Mouse (Mus musculus) gastrocnemius, postnatal 25 days (tissue): Measurements from ENCODE around the gene Rasgef1b. TPM values are rescaled to one million over a fixed set of nuclear protein-coding genes. Genes with fewer than 3 reads are reported as not detected.

ENCODE experiments used
- DNase-seq: peaks from one replicate; pipeline ENCODE4 v3.0.0; 2022
- total RNA-seq, 2 experiments: library from RNA; stranded (reverse); gene quantifications; 1 replicate in 1 of 2; 2 replicates in 1 of 2; pipeline ENCODE4 v1.2.3; 2021

The Rasgef1b gene
- total RNA-seq, 2 experiments from 2014 or later: 0.36 to 0.38 TPM

DNA sequence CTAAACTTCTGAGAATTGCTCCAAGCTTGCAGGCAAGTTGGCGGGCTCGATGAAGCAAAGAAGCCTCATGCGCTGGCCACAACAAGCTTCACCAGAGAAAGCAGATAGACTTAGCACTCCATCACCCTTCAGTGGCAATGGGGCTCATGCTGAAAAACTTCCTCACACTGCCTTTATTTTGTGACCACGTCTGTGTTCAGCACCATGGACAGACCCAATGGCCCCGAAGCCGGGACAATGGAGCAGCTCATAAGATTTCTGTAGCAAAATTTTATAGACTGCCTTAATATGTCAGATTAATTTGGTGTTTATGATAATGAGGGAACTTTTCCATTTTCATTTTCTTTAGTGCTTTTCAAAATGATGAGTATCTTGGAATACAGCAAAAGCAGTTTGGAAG is 21.6 kb downstream of the Rasgef1b start:
- DNase-seq: no peak

DNA sequence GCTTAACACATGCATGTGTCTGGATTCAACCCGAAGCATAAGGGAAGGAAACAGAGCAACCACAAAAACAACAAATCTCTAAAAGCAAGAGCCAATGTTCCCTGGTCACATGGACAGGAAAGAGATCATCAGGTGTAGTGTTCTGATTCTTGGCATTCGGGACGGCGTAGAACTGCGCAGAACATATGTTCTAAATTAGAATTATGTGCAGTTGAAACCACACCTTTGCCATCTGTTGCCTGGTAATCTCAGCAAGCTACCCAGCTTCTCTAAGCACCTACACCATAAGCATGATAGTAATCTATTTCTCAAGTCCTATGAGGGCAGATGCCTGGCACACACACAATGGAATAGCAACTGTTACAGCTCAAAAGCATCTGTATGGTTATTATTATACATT is 27.1 kb downstream of the Rasgef1b start:
- no peak for DNase-seq

DNA sequence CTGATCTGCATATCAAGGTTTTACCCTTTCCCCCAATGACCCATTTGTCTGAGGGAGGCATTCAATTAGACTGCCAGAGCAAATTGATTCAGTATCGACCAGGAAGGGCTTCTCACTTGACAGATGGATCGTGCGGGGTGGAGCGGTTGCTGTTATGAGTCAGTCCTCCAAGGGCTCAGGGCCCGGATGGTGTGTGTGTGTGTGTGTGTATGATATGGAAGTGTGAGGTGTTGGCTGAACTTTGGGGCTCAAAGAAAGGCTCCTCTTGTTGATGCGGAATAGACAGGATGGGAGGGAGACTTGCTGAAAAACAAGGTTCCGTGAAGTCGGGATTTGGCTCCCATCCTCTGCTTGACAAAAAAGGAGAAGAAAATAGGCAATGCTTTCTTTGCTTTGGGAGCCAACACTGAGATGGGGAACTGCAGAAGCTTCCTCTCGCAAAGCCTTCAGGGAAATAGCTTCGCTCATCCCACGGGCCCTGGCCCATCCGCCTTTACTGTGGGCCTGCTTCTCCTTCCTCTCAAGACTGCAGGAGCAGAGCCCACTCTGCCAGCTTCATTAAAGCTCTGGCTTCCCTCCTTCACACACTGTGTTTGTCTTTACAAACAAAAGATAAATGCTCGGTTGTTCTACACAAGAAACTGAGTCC is 34.0 kb downstream of the Rasgef1b start:
- DNase-seq: no peak

DNA sequence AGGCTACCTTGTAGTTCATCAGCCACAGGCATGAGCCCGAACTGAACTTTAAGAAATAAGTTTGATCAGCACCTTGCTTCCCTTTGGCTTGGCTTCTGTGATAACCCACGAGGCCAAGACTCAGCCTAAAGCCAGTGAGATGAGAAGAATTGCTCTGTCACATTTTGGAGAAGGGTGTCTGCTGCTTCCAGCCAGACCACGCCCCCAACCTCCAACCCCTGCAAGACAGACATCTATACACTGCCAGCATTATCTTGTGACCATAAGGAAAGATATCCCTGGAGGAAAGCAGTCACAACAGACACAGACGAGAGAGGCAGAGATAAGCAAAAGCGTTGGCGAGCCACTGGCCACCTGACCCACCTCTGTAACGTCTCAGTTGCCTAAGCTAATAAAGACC is 39.0 kb downstream of the Rasgef1b start:
- DNase-seq: no peak

DNA sequence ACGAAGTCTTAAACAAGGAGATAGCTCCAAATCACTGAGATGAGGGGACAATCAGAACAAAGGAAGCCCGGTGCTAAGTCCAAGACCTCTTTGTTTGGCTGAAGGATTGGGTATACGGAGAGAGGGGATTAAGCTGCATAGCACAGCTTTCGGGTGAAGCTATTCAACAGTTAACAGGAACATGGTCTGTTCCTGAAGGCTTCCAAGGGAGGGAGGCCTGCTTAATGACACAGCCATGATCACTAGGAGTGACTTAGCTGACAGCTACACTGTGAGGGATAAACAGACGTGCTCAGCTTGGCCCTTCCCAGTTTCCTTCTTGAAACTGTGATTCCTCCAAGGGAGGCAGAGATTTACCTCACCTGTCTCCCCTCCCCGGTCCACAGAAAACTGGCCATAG is 41.0 kb downstream of the Rasgef1b start:
- no peak for DNase-seq

DNA sequence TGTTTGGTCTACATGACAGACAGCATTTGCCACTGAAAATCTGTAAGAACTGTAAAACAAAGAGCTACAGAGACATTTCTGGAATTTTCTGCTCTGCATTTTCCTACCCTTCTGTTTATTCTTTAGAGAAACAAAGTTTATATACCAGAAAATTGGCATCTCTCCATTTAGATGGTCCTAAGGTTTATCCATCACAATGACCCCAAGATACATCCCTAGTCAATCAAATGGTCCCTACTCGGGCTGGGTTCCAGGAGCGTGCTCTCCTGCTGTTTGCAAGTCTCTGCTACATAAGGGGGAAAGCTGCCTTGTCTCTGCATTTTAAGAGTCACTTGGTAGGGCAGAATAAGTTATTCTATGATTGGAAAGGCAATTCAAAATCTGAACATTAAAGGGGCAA is 44.8 kb downstream of the Rasgef1b start:
- no peak for DNase-seq

DNA sequence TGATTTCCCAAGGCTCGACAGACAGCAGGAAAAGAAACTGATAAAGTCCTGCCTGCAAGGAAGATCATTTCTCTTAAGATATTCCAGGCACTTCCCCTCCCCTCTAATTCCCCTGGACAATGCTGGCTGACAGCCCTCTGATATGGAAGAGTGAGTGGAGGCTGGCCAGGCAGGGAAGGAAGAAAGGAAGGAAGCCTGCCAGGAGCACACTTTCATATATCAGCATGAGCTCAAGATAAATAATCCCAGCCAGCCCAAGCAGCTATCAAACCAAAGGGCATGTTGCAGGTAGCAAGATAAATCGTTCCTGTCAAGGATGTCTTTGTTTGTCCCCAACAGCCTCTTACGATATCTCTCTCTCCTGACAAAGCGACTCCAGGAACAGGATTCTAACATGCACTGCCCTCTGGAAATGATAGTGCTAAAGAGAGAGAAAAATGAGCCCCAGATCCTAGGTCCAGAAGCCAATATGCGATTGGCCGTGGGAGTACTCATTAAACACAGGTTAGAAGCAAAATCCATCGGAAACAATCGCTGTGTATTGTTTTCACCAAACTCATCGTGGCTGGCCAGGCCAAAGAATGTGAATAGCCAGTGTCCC is 58.8 kb downstream of the Rasgef1b start:
- no peak for DNase-seq

DNA sequence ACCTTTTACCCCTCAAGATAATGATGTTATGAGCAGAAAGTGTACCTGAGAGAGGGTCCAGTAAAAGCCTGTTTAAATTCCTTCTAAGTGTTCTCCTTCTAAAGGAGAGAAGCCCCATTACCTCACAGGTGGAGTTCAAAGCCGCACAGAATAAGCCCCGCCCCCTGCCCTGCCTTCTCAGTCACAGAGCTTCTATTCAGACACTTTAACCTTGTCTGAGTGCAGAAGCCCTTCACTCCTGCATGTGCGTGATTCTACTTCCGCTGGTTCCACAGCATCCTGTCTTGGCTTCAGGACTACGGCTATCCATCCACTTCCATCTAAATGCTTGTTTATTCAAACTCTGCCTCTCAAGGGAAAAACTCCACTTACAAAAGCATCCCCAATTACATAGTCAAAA is 72.8 kb downstream of the Rasgef1b start:
- no peak for DNase-seq

DNA sequence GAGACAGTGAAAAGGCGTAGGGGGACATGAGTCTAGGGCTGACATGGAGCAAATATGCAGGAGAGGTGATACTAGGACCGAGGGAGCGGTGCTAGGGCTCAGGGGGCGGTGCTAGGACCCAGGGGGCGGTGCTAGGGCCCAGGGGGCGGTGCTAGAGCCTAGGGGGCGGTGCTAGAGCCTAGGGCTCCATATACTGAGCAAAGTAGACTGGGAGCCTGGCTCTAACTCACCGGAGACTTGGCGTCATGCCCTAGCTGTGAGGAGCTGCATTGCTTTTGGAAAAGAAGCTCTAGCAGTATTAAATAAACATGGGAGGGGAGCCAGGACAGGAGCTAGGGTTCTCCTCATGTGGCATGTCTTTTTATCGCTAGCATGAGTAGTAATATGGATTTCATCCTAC is 75.9 kb downstream of the Rasgef1b start:
- DNase-seq: no peak

DNA sequence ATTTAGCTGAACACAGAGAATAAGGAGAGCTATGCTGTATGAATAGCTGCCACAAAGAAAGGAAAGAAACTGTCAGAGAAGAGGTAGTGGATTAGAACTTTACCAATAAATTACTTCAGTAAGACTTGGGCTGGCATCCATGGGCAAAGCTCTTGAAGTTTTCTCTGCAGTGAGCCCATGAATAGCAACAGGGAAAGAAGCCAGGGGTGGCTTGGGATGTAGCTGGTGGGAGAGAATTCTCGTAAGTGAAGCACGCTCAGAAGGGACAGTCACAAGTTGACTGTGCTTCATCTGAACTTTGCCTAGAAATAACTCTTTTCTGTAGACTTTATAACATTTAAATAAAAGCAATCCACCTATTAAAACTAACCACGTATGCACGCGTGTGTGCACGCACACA is 87.5 kb downstream of the Rasgef1b start:
- no peak for DNase-seq

DNA sequence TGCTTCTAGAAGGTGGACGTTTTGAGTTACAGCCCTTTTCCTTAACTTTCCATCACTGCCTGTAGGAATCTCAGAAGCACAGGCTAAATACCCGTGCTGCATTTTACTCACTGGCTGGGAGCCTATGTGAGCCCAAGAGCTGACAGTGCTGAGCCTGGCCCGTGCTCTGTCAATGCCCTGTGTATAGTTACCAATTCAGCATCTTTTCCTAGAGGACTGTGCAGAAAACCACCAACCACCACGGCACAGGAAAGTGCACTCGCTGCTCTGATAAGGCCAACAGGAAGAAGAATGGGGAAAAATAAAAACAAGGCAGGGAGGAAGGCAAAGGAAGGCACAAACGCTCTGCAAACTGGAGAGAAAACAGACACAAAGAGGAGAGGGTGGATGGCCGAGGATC is 92.3 kb downstream of the Rasgef1b start:
- DNase-seq: no peak

DNA sequence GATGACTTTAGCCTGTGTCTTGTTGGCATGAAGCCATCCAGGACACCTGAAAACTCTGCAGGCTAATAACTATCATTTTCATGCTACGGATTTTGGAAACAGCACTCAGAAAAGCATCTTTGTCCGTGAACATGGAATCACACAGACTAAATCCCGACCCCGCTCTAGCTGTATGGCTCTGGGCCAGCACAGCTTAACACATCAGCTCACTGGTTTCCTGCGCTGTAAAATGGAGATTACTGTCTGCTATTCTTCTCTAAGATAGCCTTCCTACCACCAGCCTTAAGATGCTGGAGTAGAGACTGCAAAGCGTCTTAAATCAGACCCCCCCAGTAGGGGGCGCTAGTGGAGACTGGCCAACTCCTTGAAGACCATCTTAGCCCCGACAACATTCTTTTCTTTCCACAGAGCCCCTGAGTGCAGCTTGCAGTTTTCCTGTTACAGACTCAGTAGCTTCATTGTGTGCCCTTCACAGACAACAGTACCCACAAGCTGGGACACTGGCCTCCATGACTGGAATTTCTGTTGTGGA is 94.8 kb downstream of the Rasgef1b start:
- DNase-seq: no peak

DNA sequence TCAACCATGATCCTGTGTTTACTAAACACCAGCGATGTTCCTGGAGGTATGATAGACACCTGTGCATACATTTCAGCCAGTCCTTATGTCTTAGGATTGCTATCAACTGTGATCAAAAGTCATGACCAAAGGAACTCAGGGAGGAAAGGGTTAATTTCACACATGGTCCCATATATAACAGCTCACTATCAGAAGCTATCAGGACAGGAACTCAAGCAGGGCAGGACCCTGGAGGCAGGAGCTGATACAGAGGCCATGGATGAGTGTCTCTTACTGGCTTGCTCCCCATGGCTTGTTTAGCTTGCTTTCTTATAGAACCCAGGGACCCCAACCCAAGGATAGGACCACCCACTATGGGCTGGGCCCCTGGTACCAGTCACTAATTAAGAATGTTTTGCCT is 95.3 kb downstream of the Rasgef1b start:
- DNase-seq: no peak

DNA sequence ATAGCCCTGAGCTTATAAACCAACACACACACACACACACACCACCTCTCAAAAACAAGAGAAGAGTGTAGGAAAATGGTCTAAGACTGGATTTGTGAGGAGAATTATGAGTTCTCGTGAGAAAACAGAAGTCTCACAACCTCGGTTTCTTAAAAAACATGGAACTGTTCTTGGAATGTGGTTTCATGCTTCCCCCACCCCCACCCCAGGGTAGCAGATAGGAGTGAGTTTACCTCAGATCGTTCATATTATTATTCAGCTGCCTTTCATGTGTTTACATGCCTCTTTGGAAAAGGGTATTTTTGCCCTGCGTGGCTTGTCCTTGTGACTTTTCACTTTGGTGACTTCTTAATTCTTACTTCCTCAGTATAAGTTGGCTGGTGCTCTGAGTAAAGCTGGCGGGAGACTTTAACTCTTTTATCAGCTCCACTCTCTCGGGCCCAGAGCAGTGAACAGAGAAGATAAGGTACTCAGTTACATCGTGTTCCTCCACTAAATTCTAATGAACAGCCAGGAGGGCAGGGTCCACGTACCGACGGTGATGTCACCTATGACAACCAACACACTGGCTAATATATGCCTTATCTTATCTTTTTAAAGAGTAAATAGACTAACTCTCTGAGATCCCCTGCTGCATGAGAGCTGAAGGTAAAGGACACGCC is 96.1 kb downstream of the Rasgef1b start:
- DNase-seq: no peak

DNA sequence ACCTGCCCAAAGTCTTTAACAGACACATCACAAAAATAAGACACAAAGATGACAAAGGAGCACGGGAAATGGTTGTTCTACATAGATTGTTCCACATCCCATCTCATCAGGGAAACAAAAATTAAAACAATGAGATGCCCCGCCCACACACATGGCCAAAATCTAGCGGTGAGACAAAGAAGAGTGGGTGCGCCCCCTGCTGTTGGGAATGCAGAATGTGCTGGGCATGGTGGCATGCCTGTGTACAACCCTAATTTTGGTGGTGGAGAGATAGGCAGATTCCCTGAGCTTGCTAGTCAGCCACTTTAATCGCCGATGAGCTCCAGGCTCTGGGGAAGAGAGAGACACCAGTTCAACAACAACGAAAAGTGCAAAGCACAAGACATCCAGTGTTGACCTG is 98.8 kb downstream of the Rasgef1b start:
- no peak for DNase-seq

DNA sequence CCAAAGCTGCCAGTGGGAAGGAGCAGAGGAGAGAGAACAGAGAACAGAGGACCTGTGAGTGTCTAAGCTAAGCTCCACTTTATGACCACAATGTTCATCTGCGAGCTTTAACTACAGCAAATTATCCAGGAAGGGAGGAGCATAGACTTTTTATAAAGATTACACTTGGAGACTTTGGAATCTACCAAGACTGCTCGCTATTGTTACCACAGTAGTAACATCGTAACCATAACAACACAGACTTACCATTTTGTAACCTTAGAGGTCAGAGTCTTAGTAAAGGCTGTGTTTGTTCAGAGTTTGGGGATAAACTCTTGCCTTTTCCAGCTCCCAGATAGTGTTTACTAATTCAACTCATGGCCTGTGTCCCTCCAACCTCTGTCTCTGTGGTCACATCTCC is 103.3 kb downstream of the Rasgef1b start:
- DNase-seq: no peak

DNA sequence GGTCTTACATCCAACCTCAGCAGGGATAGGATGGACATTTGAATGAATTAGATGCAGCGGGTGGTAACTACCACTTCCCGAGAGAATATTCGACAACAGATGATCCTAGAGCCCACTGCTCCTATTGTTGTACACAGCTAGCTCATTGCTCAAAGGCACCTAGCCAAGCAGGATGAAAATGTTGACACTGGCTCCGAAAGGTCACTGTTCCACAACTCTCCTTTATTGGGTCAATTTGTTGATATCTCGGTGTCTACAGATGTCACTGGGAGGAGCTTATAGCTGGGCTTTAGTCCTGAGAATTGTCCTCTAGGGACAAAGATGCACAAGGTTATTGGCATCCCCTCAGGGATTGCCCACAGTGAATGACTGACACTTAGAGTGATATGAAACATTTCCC is 108.1 kb downstream of the Rasgef1b start:
- no peak for DNase-seq

DNA sequence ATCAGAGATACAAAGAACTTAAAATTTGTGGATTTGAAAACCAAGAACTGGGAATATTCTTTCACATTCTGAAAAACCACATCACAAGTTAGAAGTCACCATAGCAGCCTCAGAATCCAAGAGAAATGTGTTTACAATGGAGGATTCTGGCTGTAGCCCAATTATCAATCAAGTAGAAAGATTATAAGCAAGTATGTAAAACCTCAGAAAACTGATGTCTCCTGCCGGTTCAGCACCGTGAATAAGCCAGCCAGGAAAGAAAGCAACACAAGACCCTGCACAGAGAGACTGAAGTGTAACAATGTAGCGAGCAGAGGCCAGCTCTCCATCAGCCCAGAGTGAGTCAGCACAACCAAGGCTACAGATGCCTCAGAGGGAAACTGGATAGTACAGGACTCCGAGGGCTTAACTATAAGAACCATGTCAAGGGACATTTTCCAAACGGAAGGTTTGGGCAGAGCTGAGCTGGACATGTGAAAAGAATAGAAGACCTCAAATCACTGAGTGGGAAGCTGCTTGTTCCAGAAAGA is 111.5 kb downstream of the Rasgef1b start:
- DNase-seq: no peak

DNA sequence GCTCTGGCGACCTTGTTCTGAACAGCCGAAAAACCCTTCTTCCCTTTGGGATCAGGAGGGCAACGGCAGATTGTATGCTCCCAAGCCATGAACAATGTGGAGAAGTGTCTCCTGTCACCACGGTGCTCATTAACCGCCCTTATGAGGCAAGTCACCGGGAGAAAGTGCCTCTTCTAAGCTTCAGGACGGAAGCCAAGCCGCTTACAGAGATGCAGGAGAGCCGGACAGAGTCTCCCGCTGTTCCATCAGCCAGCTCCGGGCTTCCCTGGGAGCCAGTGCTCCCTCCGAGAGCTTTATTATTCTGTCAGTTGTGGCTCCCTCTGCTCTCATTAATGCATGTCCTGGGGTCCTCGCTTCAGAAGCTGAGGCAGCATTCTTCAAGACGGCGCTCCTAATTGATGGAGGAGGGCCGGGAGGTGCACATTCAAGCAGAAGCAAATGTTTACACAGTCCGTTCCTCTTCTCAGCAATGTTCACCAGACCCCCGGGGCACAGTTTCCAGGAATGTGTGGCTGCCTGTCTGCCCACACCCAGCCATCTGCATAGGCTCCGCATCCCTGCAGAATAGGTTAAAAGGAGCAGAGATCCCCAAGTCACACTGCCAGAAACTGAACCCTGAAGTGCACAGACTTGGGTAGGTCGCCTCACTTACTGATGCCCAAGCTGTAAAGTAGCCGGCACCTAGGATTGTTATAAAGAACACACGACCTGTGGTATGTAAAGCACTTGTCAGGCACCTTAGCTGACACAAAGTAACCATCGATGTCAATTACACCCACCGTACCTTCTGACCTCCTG is 115.3 kb downstream of the Rasgef1b start:
- DNase-seq: no peak

DNA sequence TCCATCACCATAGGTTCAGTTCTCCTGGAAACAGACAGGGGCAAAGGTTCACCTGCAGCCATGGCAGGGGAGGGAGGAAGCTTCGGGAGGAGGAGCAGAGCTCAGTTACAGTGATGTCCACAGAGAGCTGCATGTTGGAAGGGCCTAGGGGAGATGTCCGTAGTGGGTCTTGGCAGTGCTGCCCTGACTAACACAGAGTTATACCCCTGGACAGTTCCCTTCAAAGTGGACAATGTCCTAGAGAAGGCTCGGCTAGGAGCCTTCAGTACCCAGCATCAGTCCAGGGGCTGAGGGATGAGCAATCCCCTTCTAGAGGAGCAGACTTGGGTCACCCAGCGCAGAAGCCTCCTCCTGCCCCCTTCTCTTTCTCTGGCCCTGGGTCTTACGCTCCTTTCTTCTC is 121.3 kb downstream of the Rasgef1b start:
- DNase-seq: no peak

DNA sequence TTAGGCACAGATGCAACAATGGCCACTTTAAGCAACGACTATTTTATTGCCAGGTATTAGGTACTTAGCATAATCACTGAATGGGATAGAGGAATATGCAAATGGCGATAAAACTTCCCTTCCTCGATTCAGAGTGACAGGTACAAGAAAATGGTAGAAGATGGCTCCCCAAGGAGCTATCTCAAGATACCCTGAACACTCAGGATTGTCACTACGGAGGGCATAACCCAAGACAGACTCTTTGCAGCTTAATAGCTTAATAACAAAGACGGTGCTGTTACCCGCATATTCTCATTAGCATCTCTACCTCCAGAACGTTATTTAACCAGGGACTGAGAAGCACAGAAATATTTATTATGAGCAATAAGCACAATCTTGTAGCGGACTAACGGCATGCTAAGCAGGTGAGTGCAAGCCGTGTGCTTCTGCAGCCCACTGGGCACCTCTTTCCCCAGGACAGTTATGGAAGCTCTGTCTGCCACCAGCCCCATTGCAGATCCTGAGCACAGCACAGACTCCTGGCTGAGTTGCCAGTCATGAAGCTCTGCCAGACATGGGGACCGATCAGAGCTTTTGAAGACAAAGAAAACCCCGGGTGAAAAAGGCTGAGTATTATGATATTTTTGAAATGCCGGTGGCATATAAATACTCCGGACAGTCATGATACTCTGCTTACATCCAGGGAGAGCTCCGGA is 122.6 kb downstream of the Rasgef1b start:
- DNase-seq: no peak
